Mouse (Mus musculus) E14TG2a.4 (cell line): ENCODE measurements around the gene Csrnp3.

Source experiments
- H3K27me3 ChIP-seq: 2 replicates; pipeline ENCODE4 v1.6.1; 2014; ENCODE audit warnings: low read length, control low read depth; ENCODE audit not compliant: insufficient read depth
- H3K36me3 ChIP-seq: 2 replicates; pipeline ENCODE4 v1.6.1; 2014; ENCODE audit warnings: low read length, control low read depth; ENCODE audit not compliant: insufficient read depth
- H3K4me1 ChIP-seq: replicated peaks from 2 replicates; pipeline ENCODE4 v1.6.1; 2014; ENCODE audit warnings: low read depth, low read length, control low read depth
- H3K4me3 ChIP-seq: replicated peaks from 2 replicates; pipeline ENCODE4 v1.5.1; 2014; ENCODE audit warnings: mild to moderate bottlenecking, low read length
- H3K9me3 ChIP-seq: 2 replicates; pipeline ENCODE4 v1.6.1; 2014; ENCODE audit warnings: low read length, control low read depth
- CTCF ChIP-seq: conservative IDR thresholded peaks from 2 replicates; pipeline ENCODE4 v1.5.1; 2014; ENCODE audit warnings: low read length
- NANOG ChIP-seq: IDR thresholded peaks from 2 replicates; pipeline ENCODE4 v1.6.1; 2014; ENCODE audit warnings: borderline replicate concordance, low read length, mixed read lengths
- POU5F1 ChIP-seq: IDR thresholded peaks from 2 replicates; pipeline ENCODE4 v1.6.1; 2014; ENCODE audit warnings: low read length, borderline replicate concordance

Csrnp3 gene

DNA sequence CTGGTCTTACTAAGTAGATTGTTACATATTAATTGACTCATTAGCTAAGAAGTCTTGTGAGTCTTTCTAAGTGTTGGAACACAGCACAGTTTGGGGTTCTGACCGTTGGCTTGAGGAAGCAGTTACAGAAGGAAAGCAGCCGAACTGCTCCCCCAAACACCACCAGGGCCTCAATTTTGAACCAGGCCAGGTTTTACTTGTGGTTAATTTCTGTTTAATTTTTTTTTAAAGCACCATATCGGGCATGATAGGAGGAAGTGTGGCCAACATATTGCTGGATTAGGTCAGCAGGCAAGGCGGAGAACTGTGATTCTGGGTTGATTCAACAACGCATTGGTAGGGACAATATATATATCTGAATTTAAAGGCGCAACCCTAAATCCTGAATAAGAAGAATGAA, 135.9 kb downstream of the Csrnp3 start:
- Histone ChIP-seq H3K4me3 (no peak overlapping the region), H3K4me1 (no peaks in the 10 kb centered on the region), H3K27me3 (no peaks in the 10 kb centered on the region), H3K36me3 (no peaks in the 10 kb centered on the region), H3K9me3 (no peaks in the 10 kb centered on the region)
- TF ChIP-seq POU5F1 (no peak), CTCF (no peak), NANOG (no peak)

DNA sequence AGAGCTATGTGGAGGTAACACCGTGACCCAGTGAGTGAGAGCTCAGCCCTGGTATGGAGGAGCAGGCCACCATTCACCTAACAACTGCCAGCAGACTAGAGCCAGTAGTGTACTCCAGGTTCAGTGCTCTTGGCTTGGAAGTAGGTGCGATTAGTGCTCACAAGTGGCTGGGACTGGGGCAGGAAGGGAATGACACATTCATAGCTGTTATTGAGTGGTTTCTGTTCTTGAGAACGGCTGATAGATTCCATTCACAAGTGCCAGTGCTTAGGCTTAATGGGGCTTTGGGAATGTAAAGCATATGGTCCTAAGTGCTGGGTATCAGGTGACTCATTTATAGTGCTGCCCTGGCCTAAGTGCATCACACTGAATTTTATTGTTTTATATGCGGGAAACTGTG, 136.4 kb downstream of the Csrnp3 start:
- no peak for TF ChIP-seq NANOG
- no peak for TF ChIP-seq POU5F1
- TF ChIP-seq CTCF, result no peak
- Histone ChIP-seq H3K4me1 (no peaks in the 10 kb centered on the region), H3K9me3 (no peaks in the 10 kb centered on the region), H3K36me3 (no peaks in the 10 kb centered on the region), H3K27me3 (no peaks in the 10 kb centered on the region), H3K4me3 (no peak overlapping the region)

DNA sequence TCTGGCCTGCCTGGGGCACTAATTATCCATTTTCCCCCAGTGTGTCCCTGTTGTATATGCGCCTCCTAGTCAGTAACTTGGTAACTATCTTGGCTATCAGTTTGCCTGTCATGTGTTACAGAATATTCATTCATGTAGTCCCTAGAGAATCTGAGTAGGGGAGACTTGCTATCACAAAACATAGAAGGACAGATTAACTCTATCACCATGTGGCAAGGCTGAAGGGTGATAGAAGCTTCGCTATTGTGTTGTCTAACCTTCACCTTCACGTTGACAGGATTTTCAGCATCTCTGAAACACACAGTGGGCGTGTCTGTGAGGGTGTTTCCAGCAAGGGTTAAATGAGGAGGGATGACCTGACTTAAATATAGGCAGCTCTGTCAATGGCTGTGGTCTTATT, 140.1 kb downstream of the Csrnp3 start:
- H3K4me3 ChIP-seq, result no peak overlapping the region
- TF ChIP-seq POU5F1, result no peak
- no peak for TF ChIP-seq CTCF
- no peak for TF ChIP-seq NANOG
- no peaks in the 10 kb centered on the region for H3K4me1 ChIP-seq
- no peaks in the 10 kb centered on the region for H3K36me3 ChIP-seq
- H3K9me3 ChIP-seq, result no peaks in the 10 kb centered on the region
- no peaks in the 10 kb centered on the region for H3K27me3 ChIP-seq

DNA sequence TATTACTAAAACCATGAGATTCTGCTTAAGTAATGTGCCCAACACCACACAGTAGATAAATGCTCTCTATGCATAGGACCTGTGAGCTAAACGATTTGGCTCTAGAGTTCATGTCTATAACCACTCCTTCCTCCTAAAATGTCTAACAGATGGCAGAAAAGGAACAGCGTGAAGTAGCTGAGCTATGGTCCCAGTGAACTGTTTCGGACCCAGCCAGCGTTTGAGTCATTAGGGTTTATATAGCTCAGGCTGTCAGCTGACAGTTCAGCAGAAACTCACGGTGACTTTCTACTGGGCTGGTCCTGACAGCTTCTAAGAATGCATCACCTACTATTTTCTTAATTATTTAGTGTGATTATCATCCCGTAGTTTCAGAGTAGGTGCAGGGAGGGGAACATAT, 141.5 kb downstream of the Csrnp3 start:
- TF ChIP-seq NANOG (no peak), POU5F1 (no peak), CTCF (no peak)
- Histone ChIP-seq H3K9me3 (no peaks in the 10 kb centered on the region), H3K4me1 (no peaks in the 10 kb centered on the region), H3K4me3 (no peak overlapping the region), H3K27me3 (no peaks in the 10 kb centered on the region), H3K36me3 (no peaks in the 10 kb centered on the region)

DNA sequence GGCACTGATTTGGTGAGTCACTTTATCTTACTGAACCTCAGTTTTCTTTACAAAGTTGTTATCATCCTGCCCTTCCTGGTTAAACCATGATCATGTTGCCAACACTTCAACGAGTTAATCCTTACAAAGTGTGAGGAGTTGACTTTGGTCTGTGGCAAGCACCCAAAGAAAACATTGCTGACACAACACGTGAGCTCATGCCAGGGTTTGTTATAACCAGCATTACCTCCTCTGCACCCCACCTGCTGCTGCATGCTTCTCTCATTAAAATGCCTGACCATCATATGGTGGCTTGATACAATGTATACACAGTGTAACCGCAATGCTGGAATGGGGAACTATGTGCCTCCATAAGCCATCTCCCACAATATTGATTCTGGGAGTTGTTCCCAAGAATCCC, 142.0 kb downstream of the Csrnp3 start:
- H3K27me3 ChIP-seq, result no peaks in the 10 kb centered on the region
- TF ChIP-seq NANOG, result no peak
- TF ChIP-seq POU5F1, result no peak
- TF ChIP-seq CTCF, result no peak
- no peaks in the 10 kb centered on the region for H3K4me1 ChIP-seq

DNA sequence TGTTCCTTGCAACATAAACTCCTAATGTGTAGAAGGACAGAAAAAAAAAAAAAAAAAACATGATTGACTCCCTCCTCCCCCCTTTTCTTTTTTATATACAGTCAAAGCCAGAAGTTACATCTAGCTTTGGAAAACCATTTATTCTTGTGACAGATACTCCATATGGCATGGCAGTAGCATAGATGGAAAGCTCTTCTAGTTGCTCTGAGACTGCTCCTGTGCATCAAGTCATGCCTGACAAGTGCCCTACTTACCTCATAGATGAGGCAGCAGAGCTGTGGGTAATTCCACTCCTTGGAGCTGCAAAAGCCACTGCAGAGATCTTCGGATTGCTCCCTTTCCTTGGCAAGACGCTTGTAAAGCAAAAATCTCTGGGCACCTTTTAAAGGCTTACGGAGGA, 143.2 kb downstream of the Csrnp3 start:
- H3K4me1 ChIP-seq, result no peaks in the 10 kb centered on the region
- H3K36me3 ChIP-seq, result no peaks in the 10 kb centered on the region
- no peaks in the 10 kb centered on the region for H3K9me3 ChIP-seq
- TF ChIP-seq CTCF (no peak), NANOG (no peak), POU5F1 (no peak)
- no peaks in the 10 kb centered on the region for H3K27me3 ChIP-seq
- H3K4me3 ChIP-seq, result no peak overlapping the region

More for the DNA sequence above, 142.0 kb downstream of the Csrnp3 start:
- Histone ChIP-seq H3K4me3 (no peak overlapping the region), H3K36me3 (no peaks in the 10 kb centered on the region), H3K9me3 (no peaks in the 10 kb centered on the region)

DNA sequence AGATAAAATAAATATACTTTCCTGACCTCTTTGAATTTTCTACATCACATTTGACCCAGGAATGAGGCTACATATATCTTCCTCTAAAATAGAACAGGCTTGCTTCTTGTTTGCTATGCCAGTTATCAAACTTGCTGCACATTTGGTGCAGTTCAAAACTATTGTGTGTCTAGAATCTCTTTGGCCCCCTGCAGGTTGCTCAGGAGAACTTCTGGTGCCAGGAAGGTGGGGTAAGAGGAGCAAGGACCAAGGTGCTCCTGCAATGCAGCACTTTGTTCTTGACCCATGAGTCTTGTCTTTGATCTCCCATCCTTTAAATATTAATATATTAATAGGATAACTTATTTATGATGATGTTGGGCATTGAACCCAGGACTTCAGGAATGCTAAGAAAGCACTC, 144.5 kb downstream of the Csrnp3 start:
- no peaks in the 10 kb centered on the region for H3K9me3 ChIP-seq
- H3K4me3 ChIP-seq, result no peak overlapping the region
- no peak for TF ChIP-seq NANOG
- TF ChIP-seq CTCF, result peak; percentile 39
- no peaks in the 10 kb centered on the region for H3K27me3 ChIP-seq
- H3K36me3 ChIP-seq, result no peaks in the 10 kb centered on the region
- no peaks in the 10 kb centered on the region for H3K4me1 ChIP-seq

DNA sequence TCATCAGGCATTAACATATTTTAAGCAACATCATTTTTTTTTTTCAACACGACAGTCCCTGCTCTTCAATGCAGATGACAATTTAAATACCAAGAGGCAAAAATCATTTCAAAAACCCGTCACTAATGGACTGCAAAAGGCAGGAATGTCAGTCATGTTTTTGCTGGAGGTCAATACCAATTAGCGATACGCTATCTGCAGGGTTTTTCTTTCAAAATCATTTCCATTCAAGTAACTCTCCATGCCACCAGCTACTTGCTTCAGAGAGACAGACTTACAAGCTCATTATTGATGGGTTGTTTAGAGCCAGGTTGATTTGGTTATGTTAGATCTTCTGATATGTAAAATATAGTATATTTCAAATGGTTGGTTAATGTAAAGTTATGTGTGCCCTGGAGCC, 145.2 kb downstream of the Csrnp3 start:
- Histone ChIP-seq H3K4me1 (no peaks in the 10 kb centered on the region), H3K9me3 (no peaks in the 10 kb centered on the region), H3K4me3 (no peak overlapping the region), H3K27me3 (no peaks in the 10 kb centered on the region), H3K36me3 (no peaks in the 10 kb centered on the region)
- TF ChIP-seq POU5F1 (no peak), CTCF (no peak), NANOG (no peak)

DNA sequence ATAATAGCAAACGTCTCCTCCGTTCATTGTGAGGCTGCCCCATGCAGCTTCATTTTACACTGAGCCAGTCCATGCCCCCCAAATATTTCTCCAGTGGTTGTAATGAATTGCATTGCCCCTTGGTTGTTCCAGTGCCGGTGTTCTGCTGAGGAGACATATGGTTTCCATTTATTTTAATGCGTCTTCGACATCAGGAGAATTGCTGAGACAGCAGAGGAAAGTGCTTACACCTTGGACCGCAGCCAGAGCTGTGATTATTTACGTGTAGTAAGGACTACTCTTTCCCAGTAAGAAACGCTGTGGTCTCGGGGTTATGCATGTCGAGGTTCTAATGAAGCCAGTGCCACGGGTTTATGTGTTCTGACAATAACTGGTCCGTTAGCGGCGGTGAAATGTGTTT, 147.8 kb downstream of the Csrnp3 start:
- no peaks in the 10 kb centered on the region for H3K9me3 ChIP-seq
- no peak for TF ChIP-seq CTCF
- no peak for TF ChIP-seq POU5F1
- TF ChIP-seq NANOG, result no peak
- H3K4me3 ChIP-seq, result no peak overlapping the region

More for the DNA sequence above, 147.8 kb downstream of the Csrnp3 start:
- Histone ChIP-seq H3K36me3 (no peaks in the 10 kb centered on the region), H3K27me3 (no peaks in the 10 kb centered on the region), H3K4me1 (no peaks in the 10 kb centered on the region)
